Mouse (Mus musculus) E14TG2a.4 (cell line): ENCODE results near the gene Gm28048.

Source experiments
- CTCF ChIP-seq: conservative IDR thresholded peaks from 2 replicates; pipeline ENCODE4 v1.5.1; 2014; ENCODE audit warnings: low read length
- POU5F1 ChIP-seq: IDR thresholded peaks from 2 replicates; pipeline ENCODE4 v1.6.1; 2014; ENCODE audit warnings: low read length, borderline replicate concordance

DNA sequence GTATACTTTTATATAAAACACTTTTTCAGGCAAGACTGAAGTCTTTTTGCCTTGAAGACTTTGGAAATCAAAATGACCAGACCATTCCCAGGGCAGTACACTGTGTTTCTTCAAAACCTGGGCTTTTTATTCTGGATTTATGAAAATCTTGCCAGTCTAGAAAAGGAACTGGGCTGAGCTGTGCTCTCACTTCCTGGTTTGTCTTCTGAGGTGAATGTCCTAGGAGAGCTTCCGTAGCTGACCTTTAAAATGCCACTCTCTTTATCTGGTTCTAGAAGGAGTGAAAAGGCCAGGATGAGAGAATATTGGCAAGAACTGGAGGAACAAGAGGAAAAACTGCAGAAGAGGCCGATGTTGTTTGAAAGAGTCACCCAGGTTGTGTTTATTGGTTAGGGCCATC is 41.3 kb upstream of the Gm28048 start:
- no peak for TF ChIP-seq CTCF
- no peak for TF ChIP-seq POU5F1
